Mouse (Mus musculus) small intestine, adult 2 months (tissue): Measurements from ENCODE around the gene Mtfr1l. TPM values are rescaled to one million over a fixed set of nuclear protein-coding genes. Genes with fewer than 3 reads are reported as not detected.

ENCODE experiments used
- H3K27ac ChIP-seq: fragments of 200-500 bp; 2 replicates; pipeline ENCODE4 v1.5.1; 2012; ENCODE audit warnings: low read depth, low read length, control low read depth, inconsistent platforms; ENCODE audit not compliant: insufficient read depth
- H3K27me3 ChIP-seq: fragments of 200-500 bp; 2 replicates; pipeline ENCODE4 v1.6.1; 2012; ENCODE audit warnings: mild to moderate bottlenecking, moderate library complexity, low read length, inconsistent platforms; ENCODE audit not compliant: control insufficient read depth, insufficient read depth
- H3K36me3 ChIP-seq: fragments of 200-500 bp; 2 replicates; pipeline ENCODE4 v1.6.1; 2012; ENCODE audit warnings: mild to moderate bottlenecking, low read length, control low read depth, inconsistent platforms; ENCODE audit not compliant: control insufficient read depth, insufficient read depth
- H3K4me1 ChIP-seq: fragments of 200-500 bp; 2 replicates; pipeline ENCODE4 v1.6.1; 2012; ENCODE audit warnings: low read length, inconsistent platforms, mixed read lengths; ENCODE audit not compliant: control insufficient read depth, insufficient read depth, insufficient read length
- H3K4me3 ChIP-seq: fragments of 200-500 bp; 2 replicates; pipeline ENCODE4 v1.5.1; 2012; ENCODE audit warnings: low read depth, mild to moderate bottlenecking, control low read depth, inconsistent platforms, low read length, moderate library complexity
- CTCF ChIP-seq: fragments of 200-500 bp; IDR thresholded peaks from 2 replicates; pipeline ENCODE4 v1.5.1; 2012; ENCODE audit warnings: low read depth, mild to moderate bottlenecking, control low read depth, inconsistent platforms, low read length, moderate library complexity, mixed read lengths; ENCODE audit not compliant: insufficient replicate concordance, insufficient read length; ENCODE audit errors: extremely low read depth
- POLR2A ChIP-seq: fragments of 200-500 bp; IDR thresholded peaks from 2 replicates; pipeline ENCODE4 v1.6.1; 2012; ENCODE audit warnings: low read depth, mild to moderate bottlenecking, control low read depth, inconsistent platforms, low read length, moderate library complexity
- WGBS: fragments of 180-500 bp; shearing (Covaris S2); methylation state at CpG from one replicate; pipeline ENCODE4 v1.1.7; 2018; 5-methylcytosine and 5-hydroxymethylcytosine counted together
- polyA plus RNA-seq: library from polyadenylated mRNA; depleted of rRNA; stranded (reverse); fragments of >200 nt; gene quantifications from 2 replicates; pipeline ENCODE4 v1.2.3, GENCODE M21; 2012; rRNA removed

Mtfr1l gene
- polyA plus RNA-seq, 1 experiment, result 55.7 TPM

DNA sequence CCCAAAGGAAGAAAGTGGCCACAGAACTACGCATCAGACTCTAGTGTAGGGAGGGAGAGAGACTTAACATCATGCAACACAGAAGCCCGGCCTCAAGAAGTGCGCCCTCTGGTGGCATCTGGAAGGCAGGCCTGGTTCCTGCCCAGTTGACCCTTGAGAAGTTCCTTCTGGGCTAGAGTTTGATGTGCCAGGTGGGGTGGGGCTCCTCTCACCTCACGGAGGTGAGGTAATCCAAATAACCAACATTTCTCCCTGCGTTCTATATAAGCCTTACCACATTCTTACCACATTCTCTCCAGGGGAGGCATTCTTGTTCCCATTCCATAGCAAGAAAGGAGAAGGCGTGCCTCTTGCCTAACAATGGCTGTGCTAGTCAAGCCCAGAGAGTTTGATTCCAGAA is 54.3 kb downstream of the Mtfr1l start:
- H3K27ac ChIP-seq, result no peak overlapping the region
- peaks cover 23% of the 10 kb centered on the region for H3K4me1 ChIP-seq
- TF ChIP-seq POLR2A (no peak), CTCF (peak; percentile 95)
- WGBS, result 21% methylated on average over 6 of the region's 6 CpGs
- H3K36me3 ChIP-seq, result no peaks in the 10 kb centered on the region
- no peaks in the 10 kb centered on the region for H3K27me3 ChIP-seq
- H3K4me3 ChIP-seq, result no peak overlapping the region

DNA sequence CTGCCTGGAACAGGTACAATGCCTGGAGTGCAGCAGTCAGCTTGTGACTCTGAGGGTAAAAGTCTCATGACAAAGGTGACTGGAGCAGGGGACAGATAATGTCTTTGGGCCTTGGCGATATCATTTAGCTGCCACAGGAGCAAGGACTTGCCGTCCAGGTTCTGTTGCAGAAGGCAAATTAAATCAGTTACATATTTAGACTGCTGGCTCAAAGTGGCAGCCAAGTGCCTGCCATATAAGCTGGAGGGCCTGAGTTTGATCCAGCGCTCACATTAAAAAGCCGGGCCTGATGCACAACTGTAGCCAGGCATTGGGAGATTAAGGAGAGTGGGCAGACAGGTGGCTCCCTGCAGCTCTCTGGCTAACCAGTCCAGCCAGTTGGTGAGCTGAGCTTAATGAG is 55.3 kb downstream of the Mtfr1l start:
- H3K36me3 ChIP-seq, result no peaks in the 10 kb centered on the region
- no peak for TF ChIP-seq POLR2A
- TF ChIP-seq CTCF, result no peak
- H3K27me3 ChIP-seq, result no peaks in the 10 kb centered on the region
- H3K27ac ChIP-seq, result no peak overlapping the region
- H3K4me1 ChIP-seq, result peaks cover 16% of the 10 kb centered on the region
- WGBS, result 75% methylated on average over 4 of the region's 4 CpGs
- H3K4me3 ChIP-seq, result no peak overlapping the region

DNA sequence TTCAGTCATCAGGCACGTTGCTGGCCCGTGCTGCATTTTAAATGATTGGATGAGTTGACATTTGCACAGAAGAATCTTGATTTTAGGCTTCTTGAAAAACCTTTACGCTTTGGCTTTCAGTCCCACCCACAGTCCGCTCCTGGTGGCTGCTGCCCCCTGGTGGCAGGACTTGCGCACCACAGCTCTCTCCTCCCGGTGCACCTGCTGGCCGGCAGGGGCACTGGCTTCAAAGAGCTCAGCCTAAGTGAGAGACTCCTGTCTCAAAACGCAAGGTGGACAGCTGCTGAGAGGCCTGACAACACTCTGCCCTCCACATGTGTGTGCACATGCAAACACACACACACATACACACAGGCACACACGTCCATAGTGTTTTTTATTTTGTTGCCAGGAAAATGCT is 57.2 kb downstream of the Mtfr1l start:
- Histone ChIP-seq H3K36me3 (peaks cover 6% of the 10 kb centered on the region; the same call in 1 of the 2 replicates), H3K4me1 (peaks cover 11% of the 10 kb centered on the region; the same call in 1 of the 2 replicates), H3K4me3 (no peak overlapping the region), H3K27me3 (no peaks in the 10 kb centered on the region), H3K27ac (no peak overlapping the region)
- TF ChIP-seq POLR2A (no peak), CTCF (peak; percentile 100)
- 4% methylated on average over 9 of the region's 9 CpGs for WGBS

DNA sequence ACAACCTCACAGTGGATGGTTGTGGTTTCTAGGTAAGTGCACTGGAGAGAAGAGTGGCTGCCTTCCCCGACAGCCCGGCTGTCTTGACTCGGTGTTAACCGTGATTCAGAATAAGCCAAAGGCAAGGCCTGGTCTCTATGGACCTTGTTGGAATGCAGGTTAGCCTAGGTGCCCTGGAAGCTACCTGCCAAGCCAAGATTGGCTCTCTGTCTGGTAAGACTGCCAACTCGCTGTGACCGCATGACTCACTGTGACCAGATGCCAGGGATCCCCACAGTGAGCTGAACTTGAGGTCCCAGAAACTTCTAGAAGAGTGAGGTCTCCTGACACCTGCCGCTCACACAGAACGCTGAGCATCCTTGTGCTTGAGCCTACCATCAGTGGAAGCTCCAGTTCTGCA is 58.3 kb downstream of the Mtfr1l start:
- H3K27ac ChIP-seq, result no peak overlapping the region
- TF ChIP-seq POLR2A, result no peak
- TF ChIP-seq CTCF, result no peak
- no peaks in the 10 kb centered on the region for H3K27me3 ChIP-seq

More for the DNA sequence above, 58.3 kb downstream of the Mtfr1l start:
- peaks cover 8% of the 10 kb centered on the region; the same call in 1 of the 2 replicates for H3K36me3 ChIP-seq
- WGBS, result 83% methylated on average over 8 of the region's 8 CpGs
- no peak overlapping the region for H3K4me3 ChIP-seq
- peaks cover 6% of the 10 kb centered on the region; the same call in 1 of the 2 replicates for H3K4me1 ChIP-seq

Other genes with a start within 250 kb of the Mtfr1l start
- gene Pdik1l, start 247.5 kb downstream of the Mtfr1l start, polyA plus RNA-seq, result 1.4 and 1.6 TPM in 2 replicates
- 0.46 TPM in 1 of 2 replicates, not detected in the other for gene Trim63, start 220.3 kb downstream of the Mtfr1l start, polyA plus RNA-seq
- gene Slc30a2, start 192.2 kb downstream of the Mtfr1l start, polyA plus RNA-seq, result 25.8 and 57.1 TPM in 2 replicates
- gene Extl1, start 151.5 kb downstream of the Mtfr1l start, polyA plus RNA-seq, result 1.5 and 1.7 TPM in 2 replicates
- 12.9 and 20.5 TPM in 2 replicates for gene Pafah2, start 139.1 kb downstream of the Mtfr1l start, polyA plus RNA-seq
- gene Stmn1, start 67.1 kb downstream of the Mtfr1l start, polyA plus RNA-seq, result 1.9 and 9.8 TPM in 2 replicates
- gene Paqr7, start 38.7 kb downstream of the Mtfr1l start, polyA plus RNA-seq, result 31.2 and 45.7 TPM in 2 replicates
- 0.08 and 0.44 TPM in 2 replicates for gene Aunip, start 24.4 kb downstream of the Mtfr1l start, polyA plus RNA-seq
- gene Selenon, start 16.8 kb upstream of the Mtfr1l start, polyA plus RNA-seq, result 4.5 and 4.8 TPM in 2 replicates
- 2.8 and 3.7 TPM in 2 replicates for gene Man1c1, start 168.9 kb upstream of the Mtfr1l start, polyA plus RNA-seq
- gene Ldlrap1, start 232.6 kb upstream of the Mtfr1l start, polyA plus RNA-seq, result 10.8 and 11.2 TPM in 2 replicates